Mouse (Mus musculus): ENCODE results near the gene Slc38a8.

- TF ChIP-seq POLR2A (IDR thresholded peaks at IDR 0.05; ENCODE audit: control insufficient read depth, low read depth, low read length): no peak
- no peak for TF ChIP-seq CTCF (IDR thresholded peaks at IDR 0.05; ENCODE audit: control insufficient read depth, insufficient read depth, insufficient replicate concordance, low read depth, low read length)
Measured at GRCm38 (mm10) chr8:119447781-119448170, 53.7 kb downstream of the Slc38a8 start.
